ENCODE assay signal across 26 mouse cellular contexts in genomic region chr8:74688342-74688741, GRCm38 (mm10).
DNase-seq lines count a peak whose midpoint lies in the region; ATAC-seq and TF ChIP-seq lines count a peak whose summit lies in the region.
"Had no signal": no experiment of that assay in that cellular context is flagged by ENCODE, and none has a peak within 500 bp of the region (broad histone marks: within the 10 kb centered on the region; RNA-seq: fewer than 3 reads in every experiment).

No protein-coding gene starts in this region.

- H3K27me3 ChIP-seq in forebrain, postnatal 0 days (ENCODE audit: insufficient read depth, low read length) = no peaks in the 10 kb centered on the region
- no peaks in the 10 kb centered on the region for H3K27me3 ChIP-seq in forebrain, embryonic 10.5 days (ENCODE audit: poor library complexity, severe bottlenecking)
- H3K27me3 ChIP-seq in midbrain, embryonic 12.5 days = no peaks in the 10 kb centered on the region
- H3K27me3 ChIP-seq in midbrain, postnatal 0 days (ENCODE audit: insufficient read depth, low read length) = no peaks in the 10 kb centered on the region
- H3K27me3 ChIP-seq: embryonic facial prominence, embryonic 12.5 days; intestine, embryonic 15.5 days; neural tube, embryonic 13.5 days; Patski had no signal

- TF ChIP-seq POLR2A in brain, embryonic 14.5 days (IDR thresholded peaks at IDR 0.05; ENCODE audit: borderline replicate concordance, extremely low read depth, insufficient read depth, insufficient read length, poor library complexity, severe bottlenecking) = no peak

- ATAC-seq in forebrain, postnatal 0 days = peak; percentile 50
- peak; percentile 66; the same call in 1 of the 2 replicates for ATAC-seq in midbrain, embryonic 12.5 days (ENCODE audit: low FRiP score, low read depth)
- no peak for ATAC-seq in midbrain, postnatal 0 days (ENCODE audit: low FRiP score)
- ATAC-seq: hindbrain, embryonic 16.5 days; intestine, embryonic 15.5 days; Patski had no signal

- H3K4me3 ChIP-seq in forebrain, postnatal 0 days (ENCODE audit: low read depth, low read length) = no peak overlapping the region
- no peak overlapping the region for H3K4me3 ChIP-seq in forebrain, embryonic 10.5 days
- no peak overlapping the region for H3K4me3 ChIP-seq in midbrain, embryonic 12.5 days
- no peak overlapping the region for H3K4me3 ChIP-seq in midbrain, postnatal 0 days (ENCODE audit: low read depth, low read length)
- H3K4me3 ChIP-seq: embryonic facial prominence, embryonic 12.5 days; intestine, embryonic 15.5 days; myocyte; neural tube, embryonic 13.5 days had no signal

- H3K4me2 ChIP-seq in forebrain, postnatal 0 days (ENCODE audit: low read depth) = no peak overlapping the region
- H3K4me2 ChIP-seq in midbrain, embryonic 12.5 days (replicated peaks) = no peak overlapping the region
- no peak overlapping the region for H3K4me2 ChIP-seq in midbrain, postnatal 0 days (ENCODE audit: low read depth, low read length, poor library complexity, severe bottlenecking)
- H3K4me2 ChIP-seq: embryonic facial prominence, embryonic 12.5 days; intestine, embryonic 15.5 days; neural tube, embryonic 13.5 days had no signal

- no peaks in the 10 kb centered on the region for H3K9me3 ChIP-seq in forebrain, postnatal 0 days (ENCODE audit: low read length)
- no peaks in the 10 kb centered on the region for H3K9me3 ChIP-seq in forebrain, embryonic 10.5 days
- no peaks in the 10 kb centered on the region for H3K9me3 ChIP-seq in midbrain, embryonic 12.5 days
- no peaks in the 10 kb centered on the region for H3K9me3 ChIP-seq in midbrain, postnatal 0 days (ENCODE audit: low read length)
- H3K9me3 ChIP-seq: embryonic facial prominence, embryonic 12.5 days; intestine, embryonic 15.5 days; neural tube, embryonic 13.5 days had no signal

- DNase-seq in forebrain, postnatal 0 days = no peak
- DNase-seq in forebrain, embryonic 10.5 days (ENCODE audit: extremely low spot score, low spot score) = no peak
- no peak for DNase-seq in midbrain, postnatal 0 days (ENCODE audit: low spot score)
- peak; percentile 35 for DNase-seq in brain, embryonic 14.5 days (ENCODE audit: low read depth)
- DNase-seq in left cerebral cortex, postnatal 10 days (ENCODE audit: extremely low spot score in 1 of 2, low spot score in 2 of 2) = no peak
- DNase-seq in heart, postnatal 4 days = no peak
- DNase-seq: adrenal gland, postnatal 25 days; cerebellum, adult 18-20 months; gastrocnemius, postnatal 10 days; heart, postnatal 14 days; kidney, adult 2 months; layer of hippocampus, adult 9-11 months; liver; lung, adult 2 months; lung, postnatal 10 days; thymus, adult 2 months; thymus, postnatal 36 days had no signal

- no peak overlapping the region for H3K27ac ChIP-seq in forebrain, postnatal 0 days (ENCODE audit: low read depth, low read length)
- no peak overlapping the region for H3K27ac ChIP-seq in forebrain, embryonic 10.5 days
- no peak overlapping the region for H3K27ac ChIP-seq in midbrain, embryonic 12.5 days (replicated peaks)
- H3K27ac ChIP-seq in midbrain, postnatal 0 days (ENCODE audit: low read depth, low read length) = no peak overlapping the region
- H3K27ac ChIP-seq: embryonic facial prominence, embryonic 12.5 days; intestine, embryonic 15.5 days; kidney, postnatal 0 days; liver, embryonic 14.5 days; neural tube, embryonic 13.5 days had no signal

- intact Hi-C loops in left cerebral cortex, postnatal 10 days (cut with DNase I) = no loop called here

- no peak overlapping the region for H3K9ac ChIP-seq in forebrain, postnatal 0 days
- H3K9ac ChIP-seq in midbrain, embryonic 12.5 days (replicated peaks) = no peak overlapping the region
- no peak overlapping the region for H3K9ac ChIP-seq in midbrain, postnatal 0 days (replicated peaks; ENCODE audit: low read length, poor library complexity, severe bottlenecking)
- H3K9ac ChIP-seq: embryonic facial prominence, embryonic 12.5 days; intestine, embryonic 15.5 days; liver, embryonic 14.5 days; neural tube, embryonic 13.5 days had no signal

- TF ChIP-seq CTCF in forebrain, postnatal 0 days (IDR thresholded peaks at IDR 0.05; ENCODE audit: low read depth) = no peak
- TF ChIP-seq CTCF in midbrain, postnatal 0 days (IDR thresholded peaks at IDR 0.05) = no peak
- TF ChIP-seq CTCF in brain, embryonic 14.5 days (IDR thresholded peaks at IDR 0.05; ENCODE audit: borderline replicate concordance, extremely low read depth, insufficient read depth, insufficient read length) = no peak

- no peaks in the 10 kb centered on the region for H3K4me1 ChIP-seq in forebrain, postnatal 0 days (ENCODE audit: insufficient read depth)
- H3K4me1 ChIP-seq in forebrain, embryonic 10.5 days = peaks cover 4% of the 10 kb centered on the region; the same call in 1 of the 2 replicates
- 0 out of 2 replicates have a peak, but pooled peaks cover 3% of the 10 kb centered on the region for H3K4me1 ChIP-seq in midbrain, embryonic 12.5 days
- H3K4me1 ChIP-seq in midbrain, postnatal 0 days (ENCODE audit: insufficient read depth, low read length) = no peaks in the 10 kb centered on the region
- H3K4me1 ChIP-seq: embryonic facial prominence, embryonic 12.5 days; intestine, embryonic 15.5 days; neural tube, embryonic 13.5 days had no signal

- no peaks in the 10 kb centered on the region for H3K36me3 ChIP-seq in forebrain, postnatal 0 days (ENCODE audit: insufficient read depth)
- no peaks in the 10 kb centered on the region for H3K36me3 ChIP-seq in forebrain, embryonic 10.5 days (replicated peaks)
- H3K36me3 ChIP-seq in midbrain, embryonic 12.5 days = no peaks in the 10 kb centered on the region
- no peaks in the 10 kb centered on the region for H3K36me3 ChIP-seq in midbrain, postnatal 0 days (ENCODE audit: insufficient read depth, low read length)
- H3K36me3 ChIP-seq: embryonic facial prominence, embryonic 12.5 days; intestine, embryonic 15.5 days; neural tube, embryonic 13.5 days had no signal
